Mouse (Mus musculus) skeletal muscle tissue, postnatal 0 days (tissue): ENCODE results near the gene Gtpbp4. TPM values are rescaled to one million over a fixed set of nuclear protein-coding genes. Genes with fewer than 3 reads are reported as not detected.

ENCODE experiments used
- microRNA-seq, 2 experiments: library from miRNA; unstranded; fragments of <30 nt; microRNA quantifications; one replicate each; pipeline ENCODE4; 2016
- polyA plus RNA-seq: library from polyadenylated mRNA; unstranded; fragments of >200 nt; fragmentation: Nextera tagmentation; extraction: Ambion mirVana; gene quantifications from 2 replicates; pipeline ENCODE4 v1.2.1, GENCODE M21; 2015

The Gtpbp4 gene
- polyA plus RNA-seq, result 40.4 and 42.1 TPM in 2 replicates

DNA sequence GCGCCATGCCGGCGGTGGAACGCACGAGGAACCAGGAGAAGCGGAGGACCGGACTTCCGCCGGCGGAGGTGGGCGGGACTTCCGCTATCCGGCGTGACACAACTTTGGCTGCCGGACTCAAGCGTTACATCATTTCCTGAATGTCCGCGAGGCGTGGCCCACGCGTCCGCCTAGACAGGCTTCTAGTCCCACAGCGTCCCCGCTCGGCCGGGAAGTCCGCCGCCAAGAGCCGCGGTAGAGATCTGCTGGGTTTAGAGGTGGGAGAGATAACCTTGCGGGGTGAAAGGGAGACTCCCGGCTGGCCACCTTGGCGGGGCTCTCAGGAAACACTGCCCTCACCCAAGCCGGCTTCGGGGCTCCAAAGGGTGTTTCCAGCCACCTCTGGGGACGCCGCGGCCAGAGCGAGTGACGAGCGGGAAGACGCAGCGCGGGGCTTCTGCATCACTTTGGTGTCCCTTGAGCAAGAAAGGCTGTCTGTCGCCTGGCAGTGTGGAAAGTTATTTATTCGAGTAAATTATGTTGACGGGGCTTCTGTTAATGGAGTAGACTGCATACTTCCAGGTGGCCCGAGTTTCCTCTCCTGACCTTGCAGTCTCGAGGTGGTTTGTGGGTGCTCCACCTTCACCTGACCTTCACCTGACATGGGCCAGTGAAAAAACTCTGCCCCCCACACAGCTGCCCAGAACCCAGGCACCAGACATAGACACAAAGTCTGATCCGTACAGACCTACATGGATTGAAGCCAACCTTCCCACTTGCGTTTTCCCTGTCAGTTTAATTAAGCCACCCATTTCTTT lies at the start of gene Gtpbp4:
Gene Gtpbp4 (minus strand): TSS at position 94 of the 797 bp plus-strand sequence.

DNA sequence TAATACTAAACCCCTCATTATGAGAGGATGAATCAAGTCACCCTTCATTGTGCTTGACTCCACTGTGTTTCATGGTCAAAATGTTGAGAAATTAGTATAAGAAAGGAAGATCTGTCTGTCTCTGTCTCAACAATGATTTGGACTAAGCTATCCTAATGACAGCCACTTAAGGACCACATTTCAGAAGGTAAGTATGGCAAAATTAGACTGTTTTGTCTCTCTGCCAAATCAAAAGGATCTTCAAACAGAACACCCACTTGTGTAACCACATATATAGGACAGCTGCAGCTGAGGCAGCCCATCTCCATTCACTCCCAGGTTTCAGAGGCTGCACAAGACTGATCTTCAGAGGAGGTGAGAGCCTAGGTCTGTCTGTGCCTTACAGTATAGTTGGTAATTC lies 43.3 kb downstream of the Gtpbp4 start, which contains the start of gene Idi2:
Gene Idi2 (plus strand): TSS at position 301 of the 400 bp plus-strand sequence.

DNA sequence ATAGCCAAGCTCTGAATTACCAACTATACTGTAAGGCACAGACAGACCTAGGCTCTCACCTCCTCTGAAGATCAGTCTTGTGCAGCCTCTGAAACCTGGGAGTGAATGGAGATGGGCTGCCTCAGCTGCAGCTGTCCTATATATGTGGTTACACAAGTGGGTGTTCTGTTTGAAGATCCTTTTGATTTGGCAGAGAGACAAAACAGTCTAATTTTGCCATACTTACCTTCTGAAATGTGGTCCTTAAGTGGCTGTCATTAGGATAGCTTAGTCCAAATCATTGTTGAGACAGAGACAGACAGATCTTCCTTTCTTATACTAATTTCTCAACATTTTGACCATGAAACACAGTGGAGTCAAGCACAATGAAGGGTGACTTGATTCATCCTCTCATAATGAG lies 47.8 kb downstream of the Gtpbp4 start, which contains the start of gene Gm9745:
Gene Gm9745 (minus strand): TSS at position 101 of the 400 bp plus-strand sequence.

Small RNA genes lying within 50 kb of the gene (microRNA-seq; reads per million reads assigned to microRNA genes)
- gene Gm22750, result 0 reads per million in 2 experiments

Other genes starting within 250 kb of the Gtpbp4 start
- gene Wdr37, start 124.2 kb downstream of the Gtpbp4 start, polyA plus RNA-seq, result 9.6 and 12.2 TPM in 2 replicates
- gene Idi1, start 110.6 kb downstream of the Gtpbp4 start, polyA plus RNA-seq, result 10.4 and 16.9 TPM in 2 replicates
- gene Gm9745, start 47.9 kb downstream of the Gtpbp4 start, polyA plus RNA-seq, result not detected in 2 replicates
- gene Idi2, start 43.2 kb downstream of the Gtpbp4 start, polyA plus RNA-seq, result not detected in 2 replicates
- gene Larp4b, start 97.8 kb upstream of the Gtpbp4 start, polyA plus RNA-seq, result 19.0 and 22.5 TPM in 2 replicates